Comparison of ENCODE assay signal across 21 mouse cellular contexts in the genomic region with DNA sequence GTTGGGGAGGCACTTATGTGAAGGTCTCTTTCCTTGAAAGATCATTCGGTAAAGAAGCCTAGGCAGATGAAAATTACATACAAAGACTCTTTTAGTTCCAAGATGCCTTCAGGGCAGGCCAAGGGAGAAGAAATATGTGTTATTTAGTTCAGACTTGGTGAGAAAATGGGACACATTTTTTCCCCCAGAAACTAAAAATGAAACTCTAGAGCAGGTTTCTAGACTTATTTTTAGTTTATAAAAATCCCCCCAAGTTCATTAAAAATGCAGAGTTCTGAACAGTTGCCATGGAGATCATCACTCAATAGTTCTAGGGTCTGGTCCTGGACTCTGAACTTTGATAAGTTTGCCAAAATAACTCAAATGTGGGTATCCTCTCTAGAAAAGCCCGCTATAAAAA.
"Had no signal": no experiment of that assay in that cellular context is flagged by ENCODE, and none has a peak within 500 bp of the region (broad histone marks: within the 10 kb centered on the region; RNA-seq: fewer than 3 reads in every experiment).

No protein-coding gene starts in this region.

- DNase-seq: kidney, adult 9 months; kidney, postnatal 14 days; kidney, postnatal 4 days; liver; lung, adult 18-20 months; lung, postnatal 10 days; lung, postnatal 36 days; retina, postnatal 1 day; right cerebral cortex, postnatal 25 days; thymus, adult 18-20 months; thymus, postnatal 36 days had no signal

- H3K36me3 ChIP-seq: limb, embryonic 10.5 days; limb, embryonic 13.5 days; liver, embryonic 12.5 days; liver, embryonic 15.5 days; lung, embryonic 15.5 days; midbrain, embryonic 10.5 days; midbrain, embryonic 13.5 days; neural tube, embryonic 13.5 days had no signal

- H3K4me3 ChIP-seq: limb, embryonic 10.5 days; limb, embryonic 13.5 days; liver, embryonic 12.5 days; liver, embryonic 15.5 days; lung, embryonic 15.5 days; megakaryocyte, embryonic 14.5 days; midbrain, embryonic 10.5 days; midbrain, embryonic 13.5 days; myocyte; neural tube, embryonic 13.5 days had no signal

- H3K27ac ChIP-seq: limb, embryonic 10.5 days; limb, embryonic 13.5 days; liver, embryonic 12.5 days; liver, embryonic 15.5 days; lung, embryonic 15.5 days; midbrain, embryonic 10.5 days; midbrain, embryonic 13.5 days; neural tube, embryonic 13.5 days had no signal
